Mouse (Mus musculus) thymus, postnatal 0 days (tissue): ENCODE measurements around the gene Gm4836. TPM values are rescaled to one million over a fixed set of nuclear protein-coding genes. Genes with fewer than 3 reads are reported as not detected.
"Not testable (repeated sequence)": the region's sequence is repeated elsewhere in the genome, so short reads cannot be mapped to it uniquely, and the experiment has no call there.

Experiments used
- DNase-seq: peaks from one replicate; pipeline ENCODE4 v3.0.0-alpha.2; 2015; ENCODE audit warnings: low spot score
- polyA plus RNA-seq: library from polyadenylated mRNA; unstranded; fragments of >200 nt; fragmentation: Nextera tagmentation; extraction: Ambion mirVana; gene quantifications from 2 replicates; pipeline ENCODE4 v1.2.1, GENCODE M21; 2015

The Gm4836 gene
- polyA plus RNA-seq: not detected in 2 replicates

DNA sequence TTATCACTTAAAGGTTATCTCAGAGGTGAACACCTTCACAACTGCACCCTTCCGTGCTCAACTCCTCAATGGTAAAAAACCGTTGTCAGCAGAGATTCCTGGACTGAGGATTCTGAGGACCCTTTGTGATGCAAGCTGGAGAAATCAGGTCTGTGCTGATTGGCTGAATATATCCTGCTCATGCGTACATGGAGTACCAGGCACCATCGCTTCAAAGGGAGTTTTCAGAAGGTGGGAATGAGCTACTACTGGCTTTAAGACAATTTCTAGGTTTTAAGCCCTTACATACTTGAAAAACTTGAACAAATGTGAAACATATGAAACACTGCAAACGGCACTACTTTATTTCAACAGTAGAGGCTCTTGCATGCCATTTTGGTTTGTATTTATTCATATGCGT is at the start of gene Gm4836:
Gene Gm4836 (minus strand): TSS at position 101 of the 400 bp plus-strand sequence.
- DNase-seq: not testable (repeated sequence)
